Mouse (Mus musculus) frontal cortex, postnatal 10 days (tissue): ENCODE data around the gene Arhgap45.
A peak's percentile ranks its signal among the peaks of the same experiment; 100 is the strongest.

Experiments
- DNase-seq, 2 experiments: peaks; one replicate each; pipeline ENCODE4 v3.0.0; 2022; ENCODE audit warnings: low spot score in 2 of 2, mixed read lengths in 1 of 2

Arhgap45 gene

GRCm38 (mm10) chr10:80016511-80016910, at the start of gene Arhgap45:
Gene Arhgap45, plus strand, starts transcription at chr10:80016653.
- peak in 1 of 2 experiments; percentile 60 for DNase-seq

- DNase-seq = no peak
Observed at GRCm38 (mm10) chr10:79966886-79967400, 49.5 kb upstream of the Arhgap45 start.

DNA sequence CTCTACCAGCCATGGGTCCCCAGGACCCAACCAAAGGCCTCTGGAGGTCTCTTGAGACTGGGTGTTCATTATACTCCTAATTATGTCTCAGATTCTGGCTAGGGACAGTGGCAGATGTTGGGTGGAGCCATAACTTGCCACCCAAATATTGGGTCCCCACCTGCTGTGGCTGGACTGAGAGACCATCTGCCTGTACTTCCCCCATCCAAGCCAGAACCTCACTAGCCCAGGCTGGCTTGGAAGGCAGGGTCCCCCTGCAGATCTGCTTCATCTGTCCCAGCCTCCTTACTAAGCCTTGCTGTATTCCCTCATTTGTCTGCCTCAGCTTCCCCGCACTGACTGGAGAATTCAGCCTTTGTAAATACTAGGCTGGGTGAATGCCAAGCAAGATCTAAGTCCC, 48.3 kb upstream of the Arhgap45 start:
- no peak for DNase-seq

- no peak for DNase-seq
Observed at GRCm38 (mm10) chr10:79969124-79969568, 47.3 kb upstream of the Arhgap45 start.

GRCm38 (mm10) chr10:79970415-79971182, 45.9 kb upstream of the Arhgap45 start, which contains the start of gene Grin3b:
Gene Grin3b, plus strand, starts transcription at chr10:79970715.
- no peak for DNase-seq

- no peak for DNase-seq
Observed at GRCm38 (mm10) chr10:79971183-79971497, 45.3 kb upstream of the Arhgap45 start.

DNA sequence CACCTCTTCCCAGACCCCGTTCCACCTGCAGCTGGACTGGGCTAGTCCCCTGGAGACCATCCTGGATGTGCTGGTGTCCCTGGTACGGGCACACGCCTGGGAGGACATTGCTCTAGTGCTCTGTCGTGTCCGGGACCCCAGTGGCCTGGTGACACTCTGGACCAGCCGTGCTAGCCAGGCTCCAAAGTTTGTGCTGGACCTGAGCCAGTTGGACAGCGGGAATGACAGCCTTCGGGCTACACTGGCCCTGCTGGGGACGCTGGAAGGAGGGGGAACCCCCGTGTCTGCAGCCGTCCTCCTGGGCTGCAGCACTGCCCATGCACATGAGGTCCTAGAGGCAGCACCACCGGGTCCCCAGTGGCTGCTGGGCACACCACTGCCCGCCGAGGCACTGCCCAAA, 43.6 kb upstream of the Arhgap45 start:
- DNase-seq = no peak

DNA sequence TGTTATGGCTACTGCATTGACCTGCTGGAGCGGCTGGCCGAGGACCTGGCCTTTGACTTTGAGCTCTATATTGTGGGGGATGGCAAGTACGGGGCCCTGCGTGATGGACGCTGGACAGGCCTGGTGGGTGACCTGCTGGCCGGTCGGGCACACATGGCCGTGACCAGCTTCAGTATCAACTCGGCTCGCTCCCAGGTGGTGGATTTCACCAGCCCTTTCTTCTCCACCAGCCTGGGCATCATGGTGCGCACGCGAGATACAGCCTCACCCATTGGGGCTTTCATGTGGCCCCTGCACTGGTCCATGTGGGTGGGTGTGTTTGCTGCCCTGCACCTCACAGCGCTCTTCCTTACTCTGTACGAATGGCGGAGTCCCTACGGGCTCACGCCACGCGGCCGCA, 42.4 kb upstream of the Arhgap45 start:
- no peak for DNase-seq

GRCm38 (mm10) chr10:79974668-79975067, 41.8 kb upstream of the Arhgap45 start:
- no peak for DNase-seq

GRCm38 (mm10) chr10:79976071-79976721, 40.3 kb upstream of the Arhgap45 start:
- no peak for DNase-seq

- no peak for DNase-seq
Observed at GRCm38 (mm10) chr10:79976722-79977107, 39.7 kb upstream of the Arhgap45 start.

GRCm38 (mm10) chr10:79977324-79977723, 39.1 kb upstream of the Arhgap45 start:
- no peak for DNase-seq

GRCm38 (mm10) chr10:79978061-79978460, 38.4 kb upstream of the Arhgap45 start:
- DNase-seq = no peak

- no peak for DNase-seq
Observed at GRCm38 (mm10) chr10:79979401-79980155, 36.9 kb upstream of the Arhgap45 start.

DNA sequence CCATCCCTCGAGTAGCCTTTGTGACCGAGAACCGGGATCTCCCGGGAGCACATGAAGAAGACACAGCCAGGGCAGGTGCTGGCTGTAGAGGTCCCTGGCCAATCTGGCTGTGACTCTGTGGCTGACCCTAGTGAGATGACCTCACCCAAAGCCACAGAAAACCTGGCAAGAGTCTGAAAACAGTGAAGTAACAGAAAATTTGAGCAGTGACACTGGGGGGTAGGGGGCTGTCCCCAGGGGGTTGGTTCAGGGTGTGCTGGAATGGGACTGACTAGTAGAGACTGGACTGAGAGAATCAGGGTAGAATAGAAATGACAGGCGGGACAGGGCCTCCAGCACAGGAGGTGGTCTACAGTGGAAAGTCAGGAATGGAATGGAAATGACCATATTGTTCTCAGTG, 33.2 kb upstream of the Arhgap45 start:
- DNase-seq = no peak

- DNase-seq = peak; percentile 72 to 82
Observed at GRCm38 (mm10) chr10:79983670-79984069, 32.8 kb upstream of the Arhgap45 start.

DNA sequence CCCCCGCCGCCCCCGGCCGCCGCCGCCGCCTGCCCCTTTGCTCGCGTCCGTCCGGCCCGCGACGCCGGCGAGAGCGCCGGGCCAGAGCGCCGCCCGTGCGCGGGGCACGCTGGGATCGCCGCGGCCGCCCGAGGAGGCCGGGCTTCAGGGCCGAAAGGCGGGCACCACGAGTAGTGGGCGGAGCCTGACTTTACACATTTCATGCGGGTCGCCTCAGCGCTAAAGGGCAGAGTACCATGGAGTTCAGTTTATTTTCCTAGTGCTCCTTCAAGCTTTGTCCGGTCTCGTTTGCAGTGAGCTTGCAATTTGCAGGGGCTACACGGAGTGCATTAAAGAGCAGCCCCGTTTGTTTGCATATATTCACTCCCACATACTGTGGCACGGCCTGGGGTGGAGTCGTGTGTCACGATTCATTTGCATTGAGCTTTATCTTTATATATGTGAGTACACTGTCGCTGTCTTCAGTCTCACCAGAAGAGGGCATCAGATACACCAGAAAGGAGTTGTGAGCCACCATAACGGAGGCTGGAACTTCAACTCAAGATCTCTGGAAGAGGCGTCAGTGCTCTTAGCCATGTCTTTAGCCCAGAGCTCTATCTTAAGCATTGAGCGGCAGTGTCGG, 32.1 kb upstream of the Arhgap45 start, which contains the start of gene Tmem259:
Gene Tmem259 (minus strand): TSS at position 136 of the 622 bp plus-strand sequence.
- DNase-seq = peak; percentile 77 to 82

- DNase-seq = peak; percentile 94 to 98
Observed at GRCm38 (mm10) chr10:79984871-79985270, 31.6 kb upstream of the Arhgap45 start.

DNA sequence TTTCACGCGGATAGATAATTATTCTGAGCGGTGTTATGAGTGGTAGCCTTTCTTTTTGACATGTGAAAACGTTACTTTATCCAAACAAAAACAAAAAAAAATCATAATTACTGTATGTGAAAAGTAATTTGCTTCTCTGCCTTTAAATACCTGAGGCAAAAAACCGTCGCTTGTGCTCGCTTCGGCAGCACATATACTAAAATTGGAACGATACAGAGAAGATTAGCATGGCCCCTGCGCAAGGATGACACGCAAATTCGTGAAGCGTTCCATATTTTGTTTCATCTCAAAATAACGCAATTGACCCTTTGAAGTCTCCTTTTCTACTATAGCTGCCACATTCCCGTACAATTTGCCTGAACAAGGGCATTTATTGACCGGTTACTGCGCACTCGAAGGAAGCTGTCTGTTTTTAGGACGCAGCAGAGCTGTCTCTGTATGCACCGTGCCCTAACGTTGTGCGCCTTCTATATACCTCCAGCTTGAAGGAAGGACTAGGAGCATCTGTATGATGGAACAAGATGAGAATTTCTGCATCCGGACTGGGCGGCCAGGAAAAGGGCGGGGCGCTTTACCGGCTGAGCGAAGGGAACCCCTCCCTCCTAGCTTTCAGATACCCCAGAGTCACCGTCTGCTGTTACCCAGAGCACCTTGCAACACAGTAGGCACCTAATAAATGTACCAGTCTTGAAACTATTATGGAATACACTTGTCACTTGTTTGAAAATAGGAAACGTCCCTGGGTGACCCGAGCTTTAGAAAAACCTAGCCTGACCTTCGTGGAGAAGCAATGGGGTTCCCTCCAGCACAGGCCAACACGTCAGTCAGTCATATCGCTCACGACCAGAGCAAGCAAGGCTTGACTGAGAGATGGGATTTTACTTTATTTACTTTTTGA, 30.9 kb upstream of the Arhgap45 start:
- DNase-seq = peak in 1 of 2 experiments; percentile 54

DNA sequence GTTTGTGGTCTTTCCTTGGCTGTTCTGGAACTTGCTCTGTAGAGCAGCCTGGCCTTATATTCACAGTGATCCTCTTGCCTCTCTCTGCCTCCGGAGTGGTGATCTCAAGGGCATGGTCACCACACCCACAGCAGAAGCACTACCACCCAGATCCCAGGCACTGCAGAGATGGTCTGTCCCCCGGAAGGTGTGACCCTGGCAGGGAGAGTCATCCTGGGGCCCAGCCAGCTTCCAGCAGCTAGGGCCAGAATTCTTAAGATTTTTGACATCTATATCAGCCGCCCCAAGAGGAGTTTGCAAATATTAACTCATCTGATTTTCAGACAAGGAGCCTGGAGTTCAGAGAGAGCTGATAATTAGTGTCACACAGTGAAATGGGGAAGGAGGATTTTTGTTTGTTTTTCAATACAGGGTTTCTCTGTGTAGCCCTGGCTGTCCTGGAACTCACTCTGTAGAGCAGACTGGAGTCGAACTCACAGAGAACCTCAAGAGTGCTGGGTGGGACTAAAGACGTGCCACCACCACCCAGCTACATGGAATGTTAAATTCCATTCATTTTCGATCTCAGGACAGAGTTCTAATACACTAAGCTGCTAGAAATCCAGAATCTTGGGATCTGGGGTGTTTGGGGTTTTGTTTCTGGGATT, 30.1 kb upstream of the Arhgap45 start:
- DNase-seq = no peak
